Mouse (Mus musculus) bone marrow macrophage, adult 2 months (primary cell): Measurements from ENCODE around the gene Sipa1l2. TPM values are rescaled to one million over a fixed set of nuclear protein-coding genes. Genes with fewer than 3 reads are reported as not detected.

ENCODE experiments used
- H3K27ac ChIP-seq: 2 replicates; pipeline ENCODE4 v1.5.1; 2012; ENCODE audit warnings: low read depth, low read length; ENCODE audit not compliant: insufficient read depth
- H3K4me1 ChIP-seq: 2 replicates; pipeline ENCODE4 v1.6.1; 2012; ENCODE audit warnings: low read length; ENCODE audit not compliant: control insufficient read depth, insufficient read depth
- H3K4me3 ChIP-seq: 2 replicates; pipeline ENCODE4 v1.5.1; 2012; ENCODE audit warnings: mild to moderate bottlenecking, low read length, moderate library complexity; ENCODE audit not compliant: insufficient read depth
- CTCF ChIP-seq: IDR thresholded peaks from 2 replicates; pipeline ENCODE4 v1.5.1; 2012; ENCODE audit warnings: low read depth, mild to moderate bottlenecking, low read length, moderate library complexity
- POLR2A ChIP-seq: IDR thresholded peaks from 2 replicates; pipeline ENCODE4 v1.6.1; 2012; ENCODE audit warnings: mild to moderate bottlenecking, low read depth, low read length, borderline replicate concordance
- polyA plus RNA-seq: library from polyadenylated mRNA; stranded (reverse); fragments of >200 nt; gene quantifications from 2 replicates; pipeline ENCODE4 v1.2.4, GENCODE M21; 2012; ENCODE audit not compliant: missing spikeins, insufficient read depth, insufficient read length

Sipa1l2 gene
- polyA plus RNA-seq, 1 experiment = 9.1 TPM

DNA sequence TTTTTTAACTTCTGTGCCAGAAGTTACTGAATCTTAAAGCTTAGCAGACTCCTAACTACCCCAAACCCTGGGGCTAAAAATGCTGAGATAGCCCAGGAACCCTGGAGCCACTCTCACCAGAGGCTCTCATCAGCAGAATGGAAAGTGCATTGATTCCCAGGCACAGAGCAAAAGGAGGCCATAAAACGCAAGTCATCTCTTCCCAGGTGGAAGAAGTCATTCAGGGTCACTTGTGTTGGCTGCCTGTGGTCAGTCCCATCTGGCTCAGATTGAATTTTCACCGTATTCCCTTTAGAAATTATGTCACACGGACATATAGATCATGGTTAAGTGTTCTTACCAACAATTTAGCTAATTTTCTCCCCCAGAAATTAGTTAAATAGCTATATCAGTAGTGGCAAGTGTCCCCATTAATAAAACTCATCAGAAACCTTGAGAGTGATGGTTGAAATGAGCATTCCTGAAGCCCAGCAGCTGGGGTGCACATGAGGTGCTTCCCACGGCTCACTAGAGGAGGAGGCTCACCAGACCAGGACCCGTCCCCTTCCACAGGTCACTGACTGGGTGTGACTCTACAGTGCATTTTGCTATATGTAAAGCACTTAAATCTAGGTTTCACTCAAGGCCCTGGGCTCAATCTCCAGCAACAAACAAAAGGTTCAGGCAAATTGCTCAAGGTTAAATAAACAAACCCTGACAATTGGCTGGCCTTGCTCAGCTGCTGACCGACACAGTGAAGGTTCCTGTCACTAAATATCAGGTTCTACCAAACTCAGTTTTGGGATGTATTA lies 53.3 kb downstream of the Sipa1l2 start:
- Histone ChIP-seq H3K4me1 (peaks cover 45% of the 10 kb centered on the region), H3K4me3 (no peak overlapping the region), H3K27ac (no peak overlapping the region)
- TF ChIP-seq POLR2A = no peak
- no peak for TF ChIP-seq CTCF

GRCm38 (mm10) chr8:125515665-125516064 lies 53.9 kb downstream of the Sipa1l2 start:
- no peak overlapping the region for H3K4me3 ChIP-seq
- peaks cover 40% of the 10 kb centered on the region for H3K4me1 ChIP-seq
- no peak overlapping the region for H3K27ac ChIP-seq
- TF ChIP-seq CTCF (no peak), POLR2A (no peak)

- peak overlapping the region; percentile 69 for H3K27ac ChIP-seq
- TF ChIP-seq CTCF (no peak), POLR2A (no peak)
- H3K4me3 ChIP-seq = no peak overlapping the region
- H3K4me1 ChIP-seq = peaks cover 39% of the 10 kb centered on the region
Observed at GRCm38 (mm10) chr8:125513935-125514334, 55.7 kb downstream of the Sipa1l2 start.

DNA sequence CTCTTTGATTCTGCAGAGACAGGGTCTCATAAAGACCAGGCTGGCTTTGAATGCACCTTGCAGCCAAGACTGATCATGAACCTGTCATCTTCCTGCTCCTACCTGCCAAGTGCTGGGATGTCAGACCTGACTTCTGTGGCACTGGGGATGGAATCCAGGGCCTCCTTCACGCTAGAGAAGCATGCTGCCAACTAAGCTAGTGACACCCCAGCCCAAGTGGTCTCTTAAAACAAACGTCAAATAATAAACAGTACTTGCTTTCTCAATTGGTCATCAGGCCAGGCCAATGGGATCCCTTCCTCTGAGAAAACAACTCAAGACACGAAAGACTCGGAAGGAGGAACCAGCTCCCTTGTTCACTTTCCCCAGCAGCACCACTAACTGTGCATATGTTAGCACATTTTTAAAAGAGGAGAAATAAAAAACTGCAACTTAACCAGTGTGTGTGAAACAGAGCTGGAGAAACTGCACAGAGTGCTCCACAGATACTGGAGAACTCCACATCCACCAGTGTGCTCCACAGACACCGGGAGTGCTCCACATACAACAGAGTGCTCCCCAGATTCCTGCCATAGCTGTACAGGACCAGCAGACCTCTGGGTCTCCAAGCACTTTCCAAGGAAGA lies 56.3 kb downstream of the Sipa1l2 start:
- no peak overlapping the region for H3K4me3 ChIP-seq
- peaks cover 34% of the 10 kb centered on the region for H3K4me1 ChIP-seq
- TF ChIP-seq CTCF (no peak), POLR2A (no peak)
- H3K27ac ChIP-seq = peak overlapping the region; percentile 69

DNA sequence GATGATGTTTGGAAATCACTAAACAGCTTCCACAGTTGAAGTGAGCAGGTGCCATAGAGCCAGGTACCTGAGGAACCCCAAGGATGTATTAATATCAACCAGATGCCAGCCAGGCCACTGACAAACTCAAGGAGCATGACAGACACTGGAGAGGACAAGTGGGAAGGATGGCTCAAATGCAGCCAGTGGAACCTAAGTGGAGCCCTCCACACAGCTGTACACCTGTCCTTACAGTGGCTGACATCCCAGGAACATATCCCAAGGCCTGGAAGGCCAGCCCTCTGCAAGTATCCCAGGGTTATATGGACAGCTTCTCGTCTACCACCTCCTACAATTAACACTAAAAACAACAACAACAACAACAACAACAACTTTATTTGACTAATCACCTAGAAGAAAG lies 57.0 kb downstream of the Sipa1l2 start:
- no peak overlapping the region for H3K27ac ChIP-seq

GRCm38 (mm10) chr8:125510861-125511668 lies 58.5 kb downstream of the Sipa1l2 start:
- H3K4me1 ChIP-seq = peaks cover 22% of the 10 kb centered on the region
- TF ChIP-seq POLR2A = no peak
- no peak for TF ChIP-seq CTCF
- no peak overlapping the region for H3K4me3 ChIP-seq
- H3K27ac ChIP-seq = no peak overlapping the region

More for the DNA sequence above, 57.0 kb downstream of the Sipa1l2 start:
- no peak overlapping the region for H3K4me3 ChIP-seq
- H3K4me1 ChIP-seq = peaks cover 26% of the 10 kb centered on the region
- TF ChIP-seq POLR2A (no peak), CTCF (no peak)

- TF ChIP-seq CTCF (no peak), POLR2A (no peak)
- H3K4me3 ChIP-seq = no peak overlapping the region
- peaks cover 22% of the 10 kb centered on the region for H3K4me1 ChIP-seq
- no peak overlapping the region for H3K27ac ChIP-seq
Observed at GRCm38 (mm10) chr8:125509776-125510175, 59.8 kb downstream of the Sipa1l2 start.

DNA sequence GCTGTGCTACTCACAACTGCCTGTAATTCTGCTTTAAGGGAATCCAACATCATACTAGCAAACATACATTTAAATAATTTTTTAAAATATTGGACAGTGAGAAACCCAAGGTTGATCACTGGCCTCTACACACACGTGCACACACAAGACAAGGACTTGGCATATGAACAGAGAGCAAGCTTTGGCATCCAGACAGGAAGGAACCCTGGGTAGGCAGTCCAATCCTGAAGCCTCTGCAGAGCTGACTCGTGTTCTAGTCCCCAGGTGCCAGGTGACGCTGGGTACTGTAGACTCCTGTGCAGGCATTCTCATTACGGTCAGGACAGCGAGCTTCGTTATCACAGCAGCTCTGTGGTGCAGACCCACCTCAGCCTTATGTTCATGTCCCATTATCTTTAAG lies 60.4 kb downstream of the Sipa1l2 start:
- no peak overlapping the region for H3K4me3 ChIP-seq
- no peak overlapping the region for H3K27ac ChIP-seq
- peaks cover 16% of the 10 kb centered on the region for H3K4me1 ChIP-seq
- no peak for TF ChIP-seq CTCF
- no peak for TF ChIP-seq POLR2A

- Histone ChIP-seq H3K4me3 (no peak overlapping the region), H3K27ac (no peak overlapping the region), H3K4me1 (peaks cover 17% of the 10 kb centered on the region)
- TF ChIP-seq CTCF (no peak), POLR2A (no peak)
Observed at GRCm38 (mm10) chr8:125507291-125507690, 62.3 kb downstream of the Sipa1l2 start.
